Mouse (Mus musculus) intestine, embryonic 15.5 days (tissue): ENCODE measurements around the gene Smoc1. TPM values are rescaled to one million over a fixed set of nuclear protein-coding genes. Genes with fewer than 3 reads are reported as not detected.

Experiments used
- ATAC-seq: fragments of 200-750 bp; cut with Nextera tagmentation; 2 replicates; pipeline ENCODE4 v1.8.0; 2017; ENCODE audit warnings: moderate TSS enrichment, moderate library complexity
- H3K27ac ChIP-seq: fragments of 300-500 bp; sonication (generic); 2 replicates; pipeline ENCODE4 v1.5.1; 2015; ENCODE audit warnings: mild to moderate bottlenecking, inconsistent platforms
- H3K27me3 ChIP-seq: fragments of 300-500 bp; sonication (generic); replicated peaks from 2 replicates; pipeline ENCODE4 v1.6.1; 2015; ENCODE audit warnings: inconsistent platforms
- H3K36me3 ChIP-seq: fragments of 300-500 bp; sonication (generic); 2 replicates; pipeline ENCODE4 v1.6.1; 2015; ENCODE audit warnings: inconsistent platforms
- H3K4me1 ChIP-seq: fragments of 300-500 bp; sonication (generic); replicated peaks from 2 replicates; pipeline ENCODE4 v1.6.1; 2015; ENCODE audit warnings: inconsistent platforms
- H3K4me2 ChIP-seq: fragments of 300-500 bp; sonication (generic); replicated peaks from 2 replicates; pipeline ENCODE4 v1.6.1; 2015; ENCODE audit warnings: mild to moderate bottlenecking, inconsistent platforms
- H3K4me3 ChIP-seq: fragments of 300-500 bp; sonication (generic); replicated peaks from 2 replicates; pipeline ENCODE4 v1.5.1; 2015; ENCODE audit warnings: inconsistent platforms
- H3K9ac ChIP-seq: fragments of 300-500 bp; sonication (generic); 2 replicates; pipeline ENCODE4 v1.6.1; 2015; ENCODE audit warnings: inconsistent platforms
- H3K9me3 ChIP-seq: fragments of 300-500 bp; sonication (generic); 2 replicates; pipeline ENCODE4 v1.6.1; 2016; ENCODE audit warnings: inconsistent platforms
- WGBS: fragments of 180-500 bp; shearing (Covaris S2); methylation state at CpG from one replicate; pipeline ENCODE4 v1.1.7; 2015; 5-methylcytosine and 5-hydroxymethylcytosine counted together
- polyA plus RNA-seq: library from polyadenylated mRNA; unstranded; fragments of >200 nt; fragmentation: Nextera tagmentation; extraction: Ambion mirVana; gene quantifications from 2 replicates; pipeline ENCODE4 v1.2.1, GENCODE M21; 2015

The Smoc1 gene
- polyA plus RNA-seq, 1 experiment from 2014 or later, result 8.1 TPM

GRCm38 (mm10) chr12:81112321-81112720 is 85.7 kb downstream of the Smoc1 start:
- no peak for ATAC-seq
- peaks cover 4% of the 10 kb centered on the region; the same call in 1 of the 2 replicates for H3K4me1 ChIP-seq
- 92% methylated on average over 4 of the region's 4 CpGs for WGBS

GRCm38 (mm10) chr12:81120301-81120700 is 93.7 kb downstream of the Smoc1 start:
- no peak overlapping the region for H3K9ac ChIP-seq
- H3K4me2 ChIP-seq, result no peak overlapping the region
- no peak overlapping the region for H3K27ac ChIP-seq
- H3K4me1 ChIP-seq, result no peaks in the 10 kb centered on the region
- H3K4me3 ChIP-seq, result no peak overlapping the region
- no peaks in the 10 kb centered on the region for H3K9me3 ChIP-seq
- ATAC-seq, result no peak
- no peaks in the 10 kb centered on the region for H3K36me3 ChIP-seq
- H3K27me3 ChIP-seq, result no peaks in the 10 kb centered on the region

More at GRCm38 (mm10) chr12:81112321-81112720, 85.7 kb downstream of the Smoc1 start:
- Histone ChIP-seq H3K27ac (no peak overlapping the region), H3K4me2 (no peak overlapping the region), H3K4me3 (no peak overlapping the region), H3K9ac (no peak overlapping the region), H3K36me3 (no peaks in the 10 kb centered on the region), H3K27me3 (no peaks in the 10 kb centered on the region), H3K9me3 (no peaks in the 10 kb centered on the region)

- no peak for ATAC-seq
- H3K9ac ChIP-seq, result no peak overlapping the region
- no peak overlapping the region for H3K4me3 ChIP-seq
- no peak overlapping the region for H3K27ac ChIP-seq
- no peak overlapping the region for H3K4me2 ChIP-seq
- H3K36me3 ChIP-seq, result no peaks in the 10 kb centered on the region
- H3K9me3 ChIP-seq, result no peaks in the 10 kb centered on the region
- no peaks in the 10 kb centered on the region for H3K4me1 ChIP-seq
- no peaks in the 10 kb centered on the region for H3K27me3 ChIP-seq
These were observed 97.2 kb downstream of the Smoc1 start for GRCm38 (mm10) chr12:81123793-81124192.

- Histone ChIP-seq H3K4me2 (no peak overlapping the region), H3K4me1 (no peaks in the 10 kb centered on the region), H3K4me3 (no peak overlapping the region), H3K27ac (no peak overlapping the region), H3K36me3 (no peaks in the 10 kb centered on the region), H3K9me3 (no peaks in the 10 kb centered on the region), H3K27me3 (no peaks in the 10 kb centered on the region), H3K9ac (no peak overlapping the region)
- ATAC-seq, result no peak
- WGBS, result 88% methylated on average over 3 of the region's 3 CpGs
These were observed 100.2 kb downstream of the Smoc1 start for GRCm38 (mm10) chr12:81126842-81127241.

GRCm38 (mm10) chr12:81128693-81129092 is 102.1 kb downstream of the Smoc1 start:
- Histone ChIP-seq H3K9ac (no peak overlapping the region), H3K9me3 (no peaks in the 10 kb centered on the region), H3K27ac (no peak overlapping the region), H3K4me2 (no peak overlapping the region), H3K27me3 (no peaks in the 10 kb centered on the region), H3K4me1 (no peaks in the 10 kb centered on the region), H3K36me3 (no peaks in the 10 kb centered on the region), H3K4me3 (no peak overlapping the region)
- 77% methylated on average over 5 of the region's 5 CpGs for WGBS
- no peak for ATAC-seq

GRCm38 (mm10) chr12:81130692-81131091 is 104.1 kb downstream of the Smoc1 start:
- H3K4me3 ChIP-seq, result no peak overlapping the region
- WGBS, result 34% methylated on average over 3 of the region's 3 CpGs

GRCm38 (mm10) chr12:81131114-81131513 is 104.5 kb downstream of the Smoc1 start:
- no peak overlapping the region for H3K27ac ChIP-seq
- H3K9me3 ChIP-seq, result no peaks in the 10 kb centered on the region
- H3K4me1 ChIP-seq, result no peaks in the 10 kb centered on the region
- no peaks in the 10 kb centered on the region for H3K36me3 ChIP-seq
- H3K9ac ChIP-seq, result no peak overlapping the region
- ATAC-seq, result no peak
- H3K4me3 ChIP-seq, result no peak overlapping the region
- H3K4me2 ChIP-seq, result no peak overlapping the region
- no peaks in the 10 kb centered on the region for H3K27me3 ChIP-seq
- 52% methylated on average over 4 of the region's 4 CpGs for WGBS

More at GRCm38 (mm10) chr12:81130692-81131091, 104.1 kb downstream of the Smoc1 start:
- Histone ChIP-seq H3K27ac (no peak overlapping the region), H3K4me2 (no peak overlapping the region), H3K36me3 (no peaks in the 10 kb centered on the region), H3K9me3 (no peaks in the 10 kb centered on the region), H3K27me3 (no peaks in the 10 kb centered on the region), H3K4me1 (no peaks in the 10 kb centered on the region), H3K9ac (no peak overlapping the region)
- ATAC-seq, result no peak

- Histone ChIP-seq H3K4me1 (no peaks in the 10 kb centered on the region), H3K27me3 (no peaks in the 10 kb centered on the region), H3K9me3 (no peaks in the 10 kb centered on the region), H3K9ac (no peak overlapping the region), H3K27ac (no peak overlapping the region), H3K36me3 (no peaks in the 10 kb centered on the region), H3K4me3 (no peak overlapping the region), H3K4me2 (no peak overlapping the region)
- ATAC-seq, result no peak
- 54% methylated on average over 4 of the region's 4 CpGs for WGBS
These were observed 106.6 kb downstream of the Smoc1 start for GRCm38 (mm10) chr12:81133055-81133665.

GRCm38 (mm10) chr12:81138217-81138616 is 111.6 kb downstream of the Smoc1 start:
- Histone ChIP-seq H3K9me3 (no peaks in the 10 kb centered on the region), H3K27me3 (no peaks in the 10 kb centered on the region), H3K36me3 (no peaks in the 10 kb centered on the region), H3K4me3 (no peak overlapping the region), H3K4me2 (no peak overlapping the region), H3K4me1 (peaks cover 9% of the 10 kb centered on the region), H3K9ac (no peak overlapping the region), H3K27ac (no peak overlapping the region)
- ATAC-seq, result no peak
- WGBS, result 64% methylated on average over 6 of the region's 6 CpGs

- no peak for ATAC-seq
- Histone ChIP-seq H3K4me2 (no peak overlapping the region), H3K4me1 (peaks cover 9% of the 10 kb centered on the region), H3K9me3 (no peaks in the 10 kb centered on the region), H3K27ac (no peak overlapping the region), H3K36me3 (no peaks in the 10 kb centered on the region), H3K4me3 (no peak overlapping the region), H3K27me3 (no peaks in the 10 kb centered on the region), H3K9ac (no peak overlapping the region)
- 88% methylated on average over 6 of the region's 6 CpGs for WGBS
These were observed 112.9 kb downstream of the Smoc1 start for GRCm38 (mm10) chr12:81139463-81139862.

GRCm38 (mm10) chr12:81140594-81141328 is 114.2 kb downstream of the Smoc1 start:
- WGBS, result 46% methylated on average over 9 of the region's 9 CpGs
- Histone ChIP-seq H3K4me2 (no peak overlapping the region), H3K9ac (no peak overlapping the region), H3K27ac (no peak overlapping the region), H3K9me3 (no peaks in the 10 kb centered on the region), H3K4me3 (no peak overlapping the region), H3K36me3 (no peaks in the 10 kb centered on the region), H3K27me3 (no peaks in the 10 kb centered on the region), H3K4me1 (peaks cover 9% of the 10 kb centered on the region)
- ATAC-seq, result peak; percentile 59

GRCm38 (mm10) chr12:81141329-81141711 is 114.7 kb downstream of the Smoc1 start:
- H3K4me2 ChIP-seq, result no peak overlapping the region
- ATAC-seq, result peak; percentile 39
- H3K9me3 ChIP-seq, result no peaks in the 10 kb centered on the region
- 38% methylated on average over 7 of the region's 7 CpGs for WGBS
- no peaks in the 10 kb centered on the region for H3K27me3 ChIP-seq
- H3K9ac ChIP-seq, result no peak overlapping the region
- no peaks in the 10 kb centered on the region for H3K36me3 ChIP-seq
- H3K4me1 ChIP-seq, result peaks cover 9% of the 10 kb centered on the region
- H3K27ac ChIP-seq, result no peak overlapping the region
- no peak overlapping the region for H3K4me3 ChIP-seq

- H3K4me2 ChIP-seq, result no peak overlapping the region
- no peak overlapping the region for H3K4me3 ChIP-seq
- no peaks in the 10 kb centered on the region for H3K9me3 ChIP-seq
- 82% methylated on average over 3 of the region's 3 CpGs for WGBS
- no peak overlapping the region for H3K27ac ChIP-seq
- no peaks in the 10 kb centered on the region for H3K27me3 ChIP-seq
- H3K36me3 ChIP-seq, result no peaks in the 10 kb centered on the region
- H3K4me1 ChIP-seq, result peaks cover 9% of the 10 kb centered on the region
- no peak for ATAC-seq
- no peak overlapping the region for H3K9ac ChIP-seq
These were observed 115.6 kb downstream of the Smoc1 start for GRCm38 (mm10) chr12:81142231-81142630.
